Mouse (Mus musculus) limb, embryonic 15.5 days (tissue): ENCODE results near the gene Mrpl14. TPM values are rescaled to one million over a fixed set of nuclear protein-coding genes. Genes with fewer than 3 reads are reported as not detected.

Experiments
- ATAC-seq: fragments of 200-750 bp; cut with Nextera tagmentation; 2 replicates; pipeline ENCODE4 v1.8.0; 2017; ENCODE audit warnings: low read depth, moderate TSS enrichment; ENCODE audit not compliant: insufficient number of reproducible peaks, low FRiP score, low TSS enrichment
- H3K27ac ChIP-seq: fragments of 300-500 bp; sonication (generic); 2 replicates; pipeline ENCODE4 v1.5.1; 2015; ENCODE audit warnings: moderate library complexity, mild to moderate bottlenecking, inconsistent platforms
- H3K27me3 ChIP-seq: fragments of 300-500 bp; sonication (generic); 2 replicates; pipeline ENCODE4 v1.6.1; 2015; ENCODE audit warnings: inconsistent platforms
- H3K36me3 ChIP-seq: fragments of 300-500 bp; sonication (generic); 2 replicates; pipeline ENCODE4 v1.6.1; 2015; ENCODE audit warnings: inconsistent platforms
- H3K4me1 ChIP-seq: fragments of 300-500 bp; sonication (generic); 2 replicates; pipeline ENCODE4 v1.6.1; 2015; ENCODE audit warnings: inconsistent platforms
- H3K4me2 ChIP-seq: fragments of 300-500 bp; sonication (generic); 2 replicates; pipeline ENCODE4 v1.6.1; 2015; ENCODE audit warnings: mild to moderate bottlenecking, inconsistent platforms
- H3K4me3 ChIP-seq: fragments of 300-500 bp; sonication (generic); 2 replicates; pipeline ENCODE4 v1.5.1; 2015; ENCODE audit warnings: mild to moderate bottlenecking, inconsistent platforms
- H3K9ac ChIP-seq: fragments of 300-500 bp; sonication (generic); 2 replicates; pipeline ENCODE4 v1.6.1; 2015; ENCODE audit warnings: inconsistent platforms
- H3K9me3 ChIP-seq: fragments of 300-500 bp; sonication (generic); 2 replicates; pipeline ENCODE4 v1.6.1; 2016; ENCODE audit warnings: inconsistent platforms
- WGBS: fragments of 180-500 bp; shearing (Covaris S2); methylation state at CpG from one replicate; pipeline ENCODE4 v1.1.7; 2015; 5-methylcytosine and 5-hydroxymethylcytosine counted together
- polyA plus RNA-seq: library from polyadenylated mRNA; unstranded; fragments of >200 nt; fragmentation: Nextera tagmentation; extraction: Ambion mirVana; gene quantifications from 2 replicates; pipeline ENCODE4 v1.2.1, GENCODE M21; 2015

The Mrpl14 gene
- polyA plus RNA-seq, 1 experiment from 2014 or later = 143 TPM

DNA sequence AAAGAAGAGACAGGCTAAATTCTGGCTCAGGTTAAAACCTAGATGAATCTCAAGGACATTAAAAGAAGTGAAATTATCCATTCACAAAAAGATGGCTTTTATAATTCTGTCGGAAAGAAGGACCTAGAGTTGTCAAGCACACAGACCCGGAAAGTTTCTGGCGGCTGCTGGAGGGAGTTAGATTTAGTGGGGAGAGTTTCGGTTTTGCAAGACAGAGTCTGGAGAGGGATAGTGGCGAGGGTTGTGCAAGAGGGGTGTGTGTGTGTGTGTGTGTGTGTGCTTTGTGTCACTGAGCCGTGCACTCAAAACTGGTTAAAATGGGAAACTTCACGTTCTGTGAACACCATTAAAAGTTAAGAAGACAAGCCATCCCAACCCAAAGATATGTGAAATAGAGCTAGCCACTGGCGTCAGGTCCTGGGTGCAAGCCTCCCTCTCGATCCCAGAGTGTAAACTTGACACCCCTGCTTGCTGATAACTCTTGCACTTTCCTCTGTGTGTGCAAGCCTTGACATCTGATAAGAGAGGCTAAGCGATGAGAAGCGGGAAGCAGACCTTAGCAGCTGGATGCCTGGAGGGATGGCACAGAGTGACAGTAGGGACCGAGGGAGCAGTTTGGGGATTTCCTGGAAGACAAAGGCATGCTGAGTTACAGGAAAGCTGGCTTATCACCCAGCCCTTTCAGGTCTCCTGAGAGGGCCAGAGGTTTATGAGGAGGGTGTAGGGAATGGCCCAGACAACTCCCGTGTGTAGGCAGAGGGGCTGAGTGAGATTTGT, 56.4 kb downstream of the Mrpl14 start:
- Histone ChIP-seq H3K9me3 (no peaks in the 10 kb centered on the region), H3K36me3 (no peaks in the 10 kb centered on the region), H3K4me1 (peaks cover 9% of the 10 kb centered on the region; the same call in 1 of the 2 replicates), H3K9ac (no peak overlapping the region), H3K27ac (no peak overlapping the region), H3K4me3 (no peak overlapping the region), H3K4me2 (no peak overlapping the region), H3K27me3 (no peaks in the 10 kb centered on the region)
- 50% methylated on average over 13 of the region's 13 CpGs for WGBS
- no peak for ATAC-seq

DNA sequence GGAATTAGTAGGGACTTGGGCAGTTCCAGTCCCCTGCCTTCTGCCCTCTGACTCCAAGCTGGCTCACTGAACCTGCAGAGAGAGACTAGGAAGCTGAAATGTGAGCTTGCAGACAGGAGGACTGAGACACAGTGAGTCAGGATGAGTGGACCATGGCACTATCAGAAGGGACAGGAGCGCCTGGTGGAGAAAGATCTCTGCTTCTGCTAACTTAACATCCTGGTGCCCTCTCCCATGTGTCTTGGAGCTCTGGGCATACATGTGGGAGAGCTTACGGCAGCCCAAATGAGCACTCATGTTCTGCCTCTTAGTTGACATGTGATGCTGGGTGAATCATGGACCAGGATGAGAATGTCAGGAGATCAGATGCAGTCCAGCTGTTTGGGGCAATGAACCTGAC, 59.5 kb downstream of the Mrpl14 start:
- 84% methylated on average over 2 of the region's 2 CpGs for WGBS
- no peak overlapping the region for H3K9ac ChIP-seq
- no peak overlapping the region for H3K27ac ChIP-seq
- no peaks in the 10 kb centered on the region for H3K36me3 ChIP-seq
- H3K27me3 ChIP-seq = no peaks in the 10 kb centered on the region
- ATAC-seq = no peak
- H3K9me3 ChIP-seq = no peaks in the 10 kb centered on the region
- H3K4me3 ChIP-seq = no peak overlapping the region
- no peak overlapping the region for H3K4me2 ChIP-seq
- H3K4me1 ChIP-seq = peaks cover 22% of the 10 kb centered on the region

DNA sequence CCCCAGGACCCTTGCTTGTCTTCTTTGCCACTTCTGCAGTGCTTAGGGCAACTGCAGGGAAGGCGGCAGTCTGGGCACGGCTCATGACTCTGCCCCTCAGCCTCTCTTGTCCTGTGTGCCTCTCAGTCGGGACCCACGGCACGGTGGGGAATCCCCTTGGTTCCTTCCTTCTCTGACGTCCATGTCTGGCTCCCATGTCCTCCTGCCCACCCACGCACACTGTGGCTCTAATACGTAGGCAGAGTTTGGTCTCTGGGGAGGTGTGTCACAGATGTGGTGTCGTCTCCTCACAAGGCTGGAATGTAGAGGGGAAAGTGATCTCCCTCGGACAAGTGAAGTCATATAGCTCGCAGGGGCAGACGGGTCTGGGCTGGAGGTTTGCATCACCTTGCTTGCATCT, 60.6 kb downstream of the Mrpl14 start:
- 47% methylated on average over 12 of the region's 12 CpGs for WGBS
- Histone ChIP-seq H3K27ac (no peak overlapping the region), H3K4me1 (peaks cover 22% of the 10 kb centered on the region), H3K27me3 (no peaks in the 10 kb centered on the region), H3K9ac (no peak overlapping the region), H3K4me2 (no peak overlapping the region), H3K4me3 (no peak overlapping the region), H3K9me3 (no peaks in the 10 kb centered on the region), H3K36me3 (no peaks in the 10 kb centered on the region)
- no peak for ATAC-seq

DNA sequence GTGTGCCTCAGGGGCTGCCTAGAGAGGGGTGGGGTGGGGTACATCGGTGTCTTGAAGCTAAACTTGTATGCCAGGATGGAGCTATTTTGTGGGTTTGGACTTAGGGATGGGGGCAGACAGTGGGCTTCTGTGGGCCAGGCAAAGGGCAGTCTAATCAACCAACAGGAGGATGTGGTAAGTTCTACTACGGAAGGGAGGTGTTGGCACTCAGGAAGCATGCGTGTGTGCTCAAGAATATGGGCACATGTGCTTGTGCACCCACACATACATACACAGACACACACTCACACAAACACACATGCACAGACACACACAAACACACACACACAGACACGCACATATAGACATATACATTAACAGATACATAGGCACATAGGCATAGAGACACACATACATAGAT, 61.2 kb downstream of the Mrpl14 start:
- Histone ChIP-seq H3K4me2 (no peak overlapping the region), H3K36me3 (no peaks in the 10 kb centered on the region), H3K27me3 (no peaks in the 10 kb centered on the region), H3K9ac (no peak overlapping the region), H3K9me3 (no peaks in the 10 kb centered on the region), H3K27ac (no peak overlapping the region), H3K4me1 (peaks cover 22% of the 10 kb centered on the region), H3K4me3 (no peak overlapping the region)
- WGBS = 82% methylated on average over 4 of the region's 4 CpGs
- ATAC-seq = no peak

Other genes starting within 250 kb of the Mrpl14 start
- gene Spats1, start 210.9 kb upstream of the Mrpl14 start, polyA plus RNA-seq = 0.21 and 0.22 TPM in 2 replicates
- gene Aars2, start 179.5 kb upstream of the Mrpl14 start, polyA plus RNA-seq = 14.7 and 16.5 TPM in 2 replicates
- 0.17 and 0.19 TPM in 2 replicates for gene Tcte1, start 162.9 kb upstream of the Mrpl14 start, polyA plus RNA-seq
- 2.9 and 4.7 TPM in 2 replicates for gene Tmem151b, start 136.6 kb upstream of the Mrpl14 start, polyA plus RNA-seq
- 5.9 and 6.1 TPM in 2 replicates for gene Nfkbie, start 130.6 kb upstream of the Mrpl14 start, polyA plus RNA-seq
- 139 and 142 TPM in 2 replicates for gene Slc35b2, start 122.4 kb upstream of the Mrpl14 start, polyA plus RNA-seq
- 1,467 and 1,497 TPM in 2 replicates for gene Hsp90ab1, start 113.1 kb upstream of the Mrpl14 start, polyA plus RNA-seq
- 120 and 140 TPM in 2 replicates for gene Slc29a1, start 86.7 kb upstream of the Mrpl14 start, polyA plus RNA-seq
- 22.9 and 39.7 TPM in 2 replicates for gene Mymx, start 84.2 kb upstream of the Mrpl14 start, polyA plus RNA-seq
- 0.21 and 0.37 TPM in 2 replicates for gene Capn11, start 27.0 kb upstream of the Mrpl14 start, polyA plus RNA-seq
- 38.1 and 39.2 TPM in 2 replicates for gene Tmem63b, start 583 bp downstream of the Mrpl14 start, polyA plus RNA-seq
- gene 1600014C23Rik, start 47.5 kb downstream of the Mrpl14 start, polyA plus RNA-seq = 0.63 TPM in 1 of 2 replicates, not detected in the other